Mouse (Mus musculus) erythroblast, adult 5-6 weeks (primary cell): ENCODE measurements around the gene Tenm3. TPM values are rescaled to one million over a fixed set of nuclear protein-coding genes. Genes with fewer than 3 reads are reported as not detected.

Experiments
- ATAC-seq: replicated peaks from 2 replicates; pipeline ENCODE4 v1.8.0; 2016; ENCODE audit warnings: moderate number of reproducible peaks, mild to moderate bottlenecking, moderate TSS enrichment, inconsistent platforms; ENCODE audit not compliant: poor library complexity, low FRiP score, severe bottlenecking
- total RNA-seq, 2 experiments: library from RNA; stranded (forward) in 1 of 2; stranded (reverse) in 1 of 2; fragments of 150-400 nt in 1 of 2; fragments of 200-764, 138-1000 nt in 1 of 2; gene quantifications; 2 replicates each; pipeline versions ENCODE4 v1.2.3 to v1.2.4; 2015 to 2017; ENCODE audit warnings: low replicate concordance in 2 of 2

Gene Tenm3
- total RNA-seq, 2 experiments from 2014 or later: not detected

DNA sequence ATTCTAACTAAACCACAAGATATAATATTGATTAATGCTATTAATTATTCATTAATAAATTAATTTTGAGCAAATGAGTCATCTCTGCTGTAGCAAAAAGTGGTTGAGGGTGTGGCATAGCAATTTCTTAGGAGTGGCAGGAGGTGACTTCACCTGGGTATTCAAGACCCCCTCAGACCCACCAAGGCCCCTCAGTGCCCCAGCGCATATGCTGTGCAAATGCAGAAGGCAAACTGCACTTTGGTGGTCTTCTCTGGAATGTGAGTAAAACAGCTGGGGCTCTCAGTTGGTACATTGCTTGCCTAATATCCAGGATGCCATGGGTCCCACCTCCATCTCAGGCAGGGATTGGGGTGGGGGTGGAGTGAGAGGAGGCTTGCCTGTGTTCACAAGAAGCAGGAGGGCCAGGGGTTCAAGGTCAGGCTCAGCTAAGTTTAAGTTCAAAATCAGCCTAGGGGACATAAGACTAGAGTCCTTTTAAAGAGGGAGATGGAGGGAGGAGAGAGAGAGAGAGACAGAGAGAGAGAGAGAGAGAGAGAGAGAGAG is 31.5 kb downstream of the Tenm3 start:
- no peak for ATAC-seq

GRCm38 (mm10) chr8:48810615-48811014 is 33.1 kb downstream of the Tenm3 start:
- no peak for ATAC-seq

GRCm38 (mm10) chr8:48809104-48809503 is 34.6 kb downstream of the Tenm3 start:
- no peak for ATAC-seq

DNA sequence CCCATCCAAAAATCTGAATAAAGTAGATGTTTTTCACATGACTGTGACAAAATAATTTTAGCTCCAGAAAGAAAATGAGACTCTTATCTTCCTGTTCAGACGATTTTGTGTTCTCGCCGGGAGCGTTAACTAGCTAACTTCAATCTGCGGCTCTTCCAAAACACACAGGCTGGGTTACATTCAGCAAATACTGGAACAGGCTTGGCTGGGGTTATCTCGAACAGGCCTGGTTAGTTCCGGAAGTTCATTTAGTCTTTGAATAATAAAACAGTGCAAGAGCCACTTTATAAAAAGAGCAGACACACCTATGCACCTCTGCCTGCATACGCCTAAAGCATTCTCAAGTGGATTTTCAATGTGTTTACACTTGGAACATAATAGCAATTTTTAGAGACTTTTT is 40.7 kb downstream of the Tenm3 start:
- no peak for ATAC-seq

- no peak for ATAC-seq
These were observed 41.5 kb downstream of the Tenm3 start for GRCm38 (mm10) chr8:48802231-48802630.

- ATAC-seq: no peak
These were observed 45.8 kb downstream of the Tenm3 start for GRCm38 (mm10) chr8:48797955-48798359.

DNA sequence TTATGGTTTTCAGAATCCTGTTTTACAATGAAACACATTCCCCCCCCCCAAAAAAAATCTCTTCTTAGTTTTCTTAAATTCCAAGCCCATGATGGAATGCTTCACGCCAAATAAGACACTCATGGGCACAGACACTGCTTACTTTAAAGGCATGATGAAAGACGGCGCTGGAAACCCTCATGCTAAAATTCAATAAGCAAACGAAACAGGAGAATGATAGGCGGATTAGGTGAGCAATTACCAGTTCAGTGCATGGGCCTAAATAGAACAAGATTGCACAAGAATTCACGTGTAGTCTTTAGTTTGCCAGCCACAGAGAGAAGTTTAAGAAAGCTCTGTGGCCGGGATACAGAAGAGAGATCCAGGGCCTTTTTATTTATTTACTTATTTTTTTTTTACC is 49.5 kb downstream of the Tenm3 start:
- ATAC-seq: no peak

DNA sequence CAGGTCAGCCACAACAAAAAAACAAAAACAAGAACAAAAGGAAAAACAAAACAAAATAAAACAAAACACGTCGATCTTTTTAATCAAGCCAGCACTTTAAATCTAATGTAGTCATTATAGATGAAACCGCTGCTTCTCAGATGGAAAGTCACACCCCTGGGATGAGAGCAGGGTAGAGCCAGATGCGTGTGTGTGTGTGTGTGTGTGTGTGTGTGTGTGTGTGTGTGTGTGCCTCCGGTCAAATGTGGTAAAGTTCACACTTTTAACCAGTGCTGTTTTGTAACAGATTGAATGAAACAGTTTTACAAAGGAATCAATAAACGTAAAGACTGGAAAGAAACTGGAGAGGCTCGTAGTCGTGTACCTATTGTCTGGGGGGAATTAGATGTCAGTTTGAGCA is 50.0 kb downstream of the Tenm3 start:
- ATAC-seq: no peak

DNA sequence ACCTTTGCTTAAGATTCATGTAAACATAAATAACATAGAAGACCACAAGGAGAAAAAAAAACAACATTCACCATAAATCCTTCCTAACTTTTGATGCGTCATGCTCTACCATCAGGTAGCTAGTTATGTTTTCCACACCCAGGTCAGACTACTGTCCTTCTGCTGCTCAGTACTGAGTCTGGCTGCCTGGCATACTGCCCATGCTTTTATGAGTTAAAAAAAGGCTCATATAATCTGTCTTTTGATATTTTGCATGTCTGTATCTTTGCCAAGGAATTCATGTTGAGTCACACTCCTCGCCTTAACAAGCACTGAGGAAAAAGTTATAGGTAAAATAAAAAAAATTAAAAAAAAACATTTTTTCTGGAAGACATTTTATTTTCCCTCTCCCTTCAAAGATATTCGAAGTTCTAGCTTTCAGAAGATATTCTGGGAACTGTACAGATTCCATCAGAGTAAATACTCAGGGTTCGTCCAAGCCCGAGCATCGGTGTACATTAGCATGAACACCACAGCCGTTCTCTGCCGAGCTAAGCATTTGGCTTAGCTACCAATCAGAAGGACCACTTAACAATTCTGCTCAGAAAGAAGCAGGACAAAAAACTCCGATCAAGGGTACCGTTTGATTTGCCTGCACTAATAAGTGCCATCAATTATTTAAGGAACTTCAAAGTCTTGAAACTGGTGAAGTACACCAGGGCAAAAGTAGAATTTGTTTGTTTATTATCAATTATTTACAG is 51.0 kb downstream of the Tenm3 start:
- no peak for ATAC-seq

DNA sequence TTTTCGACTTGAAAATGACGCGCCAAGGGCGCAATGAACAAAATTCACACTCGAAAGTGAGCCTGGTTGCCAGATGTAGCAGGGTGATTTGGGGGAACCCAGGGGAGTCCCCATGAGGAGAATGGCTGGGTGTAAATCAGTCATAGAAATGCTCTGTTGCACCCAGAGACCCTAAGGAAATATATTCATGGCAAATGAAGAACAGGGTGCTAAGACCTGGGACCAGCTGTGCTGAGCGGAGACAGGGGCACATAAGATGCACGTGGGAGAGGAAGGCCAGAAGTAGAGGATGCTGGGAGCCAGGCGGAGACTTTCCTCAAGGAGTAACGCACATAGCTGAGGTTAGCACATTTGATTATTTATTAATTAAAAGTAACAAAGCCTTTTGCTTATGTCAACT is 60.4 kb downstream of the Tenm3 start:
- no peak for ATAC-seq

GRCm38 (mm10) chr8:48780628-48781027 is 63.1 kb downstream of the Tenm3 start:
- no peak for ATAC-seq

GRCm38 (mm10) chr8:48779194-48779593 is 64.6 kb downstream of the Tenm3 start:
- no peak for ATAC-seq

GRCm38 (mm10) chr8:48776081-48776480 is 67.7 kb downstream of the Tenm3 start:
- ATAC-seq: no peak

GRCm38 (mm10) chr8:48775531-48776037 is 68.2 kb downstream of the Tenm3 start:
- no peak for ATAC-seq

- ATAC-seq: no peak
These were observed 68.9 kb downstream of the Tenm3 start for GRCm38 (mm10) chr8:48774837-48775236.

DNA sequence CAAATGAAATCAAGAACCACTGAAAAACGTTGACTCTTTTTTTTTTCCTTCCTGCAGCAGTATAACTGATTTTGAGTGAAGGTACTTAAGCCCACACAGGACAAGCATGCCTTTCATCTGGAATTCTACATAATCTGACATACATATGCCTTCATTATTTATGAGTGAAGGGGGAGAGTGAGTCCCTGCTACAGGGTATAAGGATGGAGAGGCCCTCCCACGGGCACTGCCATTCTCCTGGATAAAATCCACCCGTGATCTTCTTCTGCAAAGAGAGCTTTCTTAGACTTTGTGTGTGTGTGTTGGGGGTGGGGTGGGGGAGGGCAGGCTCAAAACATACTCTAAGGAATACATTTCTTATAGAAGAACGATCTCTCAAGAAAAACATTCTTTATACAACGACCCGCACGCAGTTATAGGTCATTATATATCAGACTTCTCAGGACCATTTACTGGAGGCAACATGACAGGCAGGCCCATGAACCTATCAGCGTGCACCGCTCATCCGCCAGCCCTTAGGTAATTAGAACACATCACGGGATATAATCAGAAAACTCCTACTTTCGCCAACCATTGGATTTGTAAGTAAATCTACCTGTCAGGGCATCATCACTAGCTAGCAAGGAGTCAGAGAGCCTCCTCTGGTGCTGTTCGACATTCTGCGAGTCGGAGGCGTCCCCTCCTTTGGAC is 77.1 kb downstream of the Tenm3 start:
- ATAC-seq: no peak

- no peak for ATAC-seq
These were observed 78.5 kb downstream of the Tenm3 start for GRCm38 (mm10) chr8:48765212-48765611.

DNA sequence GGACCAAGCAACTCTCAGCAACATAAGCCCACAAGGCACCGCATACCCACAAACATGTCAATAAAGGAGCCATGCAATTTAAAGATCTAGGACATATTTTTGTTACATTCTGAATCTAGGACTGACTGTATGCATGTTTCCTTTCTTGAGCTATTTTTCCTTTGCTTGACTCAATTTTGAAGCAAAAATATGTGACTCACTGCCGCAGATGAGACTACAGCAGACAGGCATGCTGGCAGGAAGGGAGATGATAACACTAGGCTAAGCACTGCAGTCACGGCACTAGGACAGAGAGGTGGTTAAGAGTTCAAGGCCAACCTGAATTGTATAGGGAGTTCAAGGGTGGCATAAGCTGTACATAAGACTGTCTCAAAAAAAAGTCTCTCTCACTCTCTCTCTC is 79.7 kb downstream of the Tenm3 start:
- ATAC-seq: no peak

DNA sequence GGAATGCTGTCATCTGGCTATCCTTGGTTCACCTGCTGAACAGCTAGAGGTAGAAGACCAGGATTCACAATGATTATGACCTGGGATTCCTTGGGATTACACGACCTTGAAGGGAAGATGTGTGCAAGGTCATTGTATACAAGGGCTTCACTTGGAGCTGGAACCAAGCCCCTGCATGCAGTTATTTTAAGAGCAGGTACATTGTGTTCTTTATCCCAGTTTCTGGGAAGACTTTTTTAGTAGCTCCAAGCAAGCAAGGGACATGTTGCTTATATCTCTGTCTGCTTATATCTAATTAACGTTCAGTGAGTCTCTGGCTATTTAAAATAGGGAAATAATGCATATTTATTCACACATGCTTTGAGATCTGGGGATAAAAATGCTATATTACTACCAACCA is 86.9 kb downstream of the Tenm3 start:
- no peak for ATAC-seq

DNA sequence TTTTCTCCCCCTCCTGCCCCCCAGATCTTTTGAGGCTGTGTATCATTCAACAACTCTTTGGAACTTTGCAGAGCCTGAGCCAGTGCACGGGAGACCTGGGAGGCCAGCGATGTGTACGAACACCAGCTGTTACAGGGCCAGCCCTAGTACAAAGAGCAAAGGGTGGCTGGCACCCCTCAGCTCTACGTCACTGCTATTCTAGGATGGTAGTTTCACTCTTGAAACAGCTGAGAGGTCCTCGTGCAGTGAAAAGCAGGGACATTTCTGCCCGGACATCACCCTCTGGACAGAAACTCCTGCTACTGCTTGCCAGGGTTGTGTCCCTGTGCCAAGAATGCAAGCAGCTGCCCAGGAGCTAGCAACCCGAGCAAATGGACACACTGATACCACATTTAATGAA is 88.3 kb downstream of the Tenm3 start:
- ATAC-seq: no peak

GRCm38 (mm10) chr8:48754959-48755358 is 88.8 kb downstream of the Tenm3 start:
- no peak for ATAC-seq
